Mouse (Mus musculus) limb, embryonic 13.5 days (tissue): Measurements from ENCODE around the gene Aldh3a2. TPM values are rescaled to one million over a fixed set of nuclear protein-coding genes. Genes with fewer than 3 reads are reported as not detected.
"Not testable (repeated sequence)": the region's sequence is repeated elsewhere in the genome, so short reads cannot be mapped to it uniquely, and the experiment has no call there.

Experiments
- ATAC-seq: fragments of 200-750 bp; cut with Nextera tagmentation; 2 replicates; pipeline ENCODE4 v1.8.0; 2017; ENCODE audit warnings: low read depth, moderate number of reproducible peaks, moderate TSS enrichment; ENCODE audit not compliant: low FRiP score
- H3K27ac ChIP-seq: fragments of 300-500 bp; sonication (generic); 2 replicates; pipeline ENCODE4 v1.5.1; 2015; ENCODE audit warnings: inconsistent platforms, mild to moderate bottlenecking, moderate library complexity
- H3K27me3 ChIP-seq: fragments of 300-500 bp; sonication (generic); 2 replicates; pipeline ENCODE4 v1.6.1; 2015; ENCODE audit warnings: mild to moderate bottlenecking, inconsistent platforms
- H3K36me3 ChIP-seq: fragments of 300-500 bp; sonication (generic); 2 replicates; pipeline ENCODE4 v1.6.1; 2015; ENCODE audit warnings: inconsistent platforms, mild to moderate bottlenecking, moderate library complexity
- H3K4me1 ChIP-seq: fragments of 300-500 bp; sonication (generic); 2 replicates; pipeline ENCODE4 v1.6.1; 2015; ENCODE audit warnings: inconsistent platforms
- H3K4me2 ChIP-seq: fragments of 300-500 bp; sonication (generic); replicated peaks from 2 replicates; pipeline ENCODE4 v1.6.1; 2015; ENCODE audit warnings: inconsistent platforms, mild to moderate bottlenecking, moderate library complexity
- H3K4me3 ChIP-seq: fragments of 300-500 bp; sonication (generic); 2 replicates; pipeline ENCODE4 v1.5.1; 2015; ENCODE audit warnings: moderate library complexity, mild to moderate bottlenecking, inconsistent platforms
- H3K9ac ChIP-seq: fragments of 300-500 bp; sonication (generic); 2 replicates; pipeline ENCODE4 v1.6.1; 2015; ENCODE audit warnings: mild to moderate bottlenecking, inconsistent platforms
- H3K9me3 ChIP-seq: fragments of 300-500 bp; sonication (generic); 2 replicates; pipeline ENCODE4 v1.6.1; 2016; ENCODE audit warnings: inconsistent platforms
- WGBS: fragments of 180-500 bp; shearing (Covaris S2); methylation state at CpG from one replicate; pipeline ENCODE4 v1.1.7; 2015; 5-methylcytosine and 5-hydroxymethylcytosine counted together
- polyA plus RNA-seq: library from polyadenylated mRNA; unstranded; fragments of >200 nt; fragmentation: Nextera tagmentation; extraction: Ambion mirVana; gene quantifications from 2 replicates; pipeline ENCODE4 v1.2.1, GENCODE M21; 2015

The Aldh3a2 gene
- polyA plus RNA-seq, 1 experiment from 2014 or later = 26.7 TPM

- H3K27me3 ChIP-seq = no peaks in the 10 kb centered on the region
- WGBS = 41% methylated on average over 3 of the region's 3 CpGs
- peak overlapping the region; percentile 19; the same call in 1 of the 2 replicates for H3K4me2 ChIP-seq
- H3K9ac ChIP-seq = no peak overlapping the region
- peaks cover 17% of the 10 kb centered on the region for H3K4me1 ChIP-seq
- no peak for ATAC-seq
- H3K4me3 ChIP-seq = no peak overlapping the region
- H3K36me3 ChIP-seq = no peaks in the 10 kb centered on the region
- 0 out of 2 replicates have a peak, but pooled peaks cover 7% of the 10 kb centered on the region for H3K9me3 ChIP-seq
- H3K27ac ChIP-seq = peak overlapping the region; percentile 35; the same call in 1 of the 2 replicates
Observed at GRCm38 (mm10) chr11:61180361-61180760, 86.9 kb downstream of the Aldh3a2 start.

- H3K4me3 ChIP-seq = no peak overlapping the region
- no peak overlapping the region for H3K27ac ChIP-seq
- no peak overlapping the region for H3K4me2 ChIP-seq
- no peak overlapping the region for H3K9ac ChIP-seq
- peaks cover 5% of the 10 kb centered on the region; the same call in 1 of the 2 replicates for H3K36me3 ChIP-seq
- WGBS = 82% methylated on average over 1 of the region's 1 CpGs
- H3K4me1 ChIP-seq = peaks cover 40% of the 10 kb centered on the region
- no peak for ATAC-seq
- no peaks in the 10 kb centered on the region for H3K9me3 ChIP-seq
- H3K27me3 ChIP-seq = no peaks in the 10 kb centered on the region
Observed at GRCm38 (mm10) chr11:61176321-61176720, 90.9 kb downstream of the Aldh3a2 start.

GRCm38 (mm10) chr11:61175778-61176177 is 91.5 kb downstream of the Aldh3a2 start:
- Histone ChIP-seq H3K4me3 (no peak overlapping the region), H3K27ac (no peak overlapping the region)
- WGBS = 76% methylated on average over 5 of the region's 5 CpGs

GRCm38 (mm10) chr11:61174821-61175658 is 92.2 kb downstream of the Aldh3a2 start, which contains the start of gene Usp22:
TSS of gene Usp22 (minus strand) at chr11:61175055.
- peak within 1 kb of the TSS; percentile 95 for H3K27ac ChIP-seq
- ATAC-seq = peak; percentile 98
- H3K9me3 ChIP-seq = no peaks in the 10 kb centered on the region
- under 1% methylated on average over 69 of the region's 69 CpGs for WGBS
- peaks cover 5% of the 10 kb centered on the region; the same call in 1 of the 2 replicates for H3K36me3 ChIP-seq
- peak within 1 kb of the TSS; percentile 71 for H3K4me2 ChIP-seq
- peaks cover 41% of the 10 kb centered on the region for H3K4me1 ChIP-seq
- no peaks in the 10 kb centered on the region for H3K27me3 ChIP-seq
- H3K9ac ChIP-seq = peak within 1 kb of the TSS; percentile 96
- H3K4me3 ChIP-seq = peak within 1 kb of the TSS; percentile 99

More at GRCm38 (mm10) chr11:61175778-61176177, 91.5 kb downstream of the Aldh3a2 start:
- Histone ChIP-seq H3K9me3 (no peaks in the 10 kb centered on the region), H3K27me3 (no peaks in the 10 kb centered on the region), H3K4me1 (peaks cover 41% of the 10 kb centered on the region), H3K4me2 (peak overlapping the region; percentile 55), H3K9ac (no peak overlapping the region), H3K36me3 (peaks cover 5% of the 10 kb centered on the region; the same call in 1 of the 2 replicates)
- no peak for ATAC-seq

- ATAC-seq = peak; percentile 16
- Histone ChIP-seq H3K27ac (peak overlapping the region; percentile 95), H3K4me1 (peaks cover 35% of the 10 kb centered on the region), H3K4me2 (peak overlapping the region; percentile 71), H3K27me3 (no peaks in the 10 kb centered on the region), H3K9ac (peak overlapping the region; percentile 96), H3K36me3 (peaks cover 5% of the 10 kb centered on the region; the same call in 1 of the 2 replicates), H3K9me3 (no peaks in the 10 kb centered on the region), H3K4me3 (peak overlapping the region; percentile 99)
- WGBS = under 1% methylated on average over 28 of the region's 28 CpGs
Observed at GRCm38 (mm10) chr11:61174291-61174820, 92.9 kb downstream of the Aldh3a2 start.

- Histone ChIP-seq H3K9ac (peak overlapping the region; percentile 96), H3K4me1 (peaks cover 35% of the 10 kb centered on the region), H3K4me3 (peak overlapping the region; percentile 99), H3K4me2 (peak overlapping the region; percentile 71)
- not testable (repeated sequence) for ATAC-seq, H3K36me3 ChIP-seq, H3K27me3 ChIP-seq, H3K9me3 ChIP-seq, H3K27ac ChIP-seq
- 38% methylated on average over 15 of the region's 15 CpGs for WGBS
Observed at GRCm38 (mm10) chr11:61173477-61173876, 93.8 kb downstream of the Aldh3a2 start.

Other genes starting within 250 kb of the Aldh3a2 start
- gene Kcnj12, start 244.9 kb downstream of the Aldh3a2 start, polyA plus RNA-seq = 0.14 and 0.15 TPM in 2 replicates
- gene Tnfrsf13b, start 140.7 kb downstream of the Aldh3a2 start, polyA plus RNA-seq = 1.2 and 1.7 TPM in 2 replicates
- 173 and 184 TPM in 2 replicates for gene Usp22, start 92.4 kb downstream of the Aldh3a2 start, polyA plus RNA-seq
- 0.36 and 0.43 TPM in 2 replicates for gene Aldh3a1, start 59.9 kb downstream of the Aldh3a2 start, polyA plus RNA-seq
- gene Slc47a2, start 75.4 kb upstream of the Aldh3a2 start, polyA plus RNA-seq = 0.06 TPM in 1 of 2 replicates, not detected in the other
- 0.36 and 0.50 TPM in 2 replicates for gene Slc47a1, start 110.9 kb upstream of the Aldh3a2 start, polyA plus RNA-seq
- 0.60 and 0.61 TPM in 2 replicates for gene Rnf112, start 186.7 kb upstream of the Aldh3a2 start, polyA plus RNA-seq
- 319 TPM in 2 replicates for gene Mfap4, start 218.0 kb upstream of the Aldh3a2 start, polyA plus RNA-seq
- gene Mapk7, start 226.9 kb upstream of the Aldh3a2 start, polyA plus RNA-seq = 87.3 and 87.8 TPM in 2 replicates
- 31.9 and 32.6 TPM in 2 replicates for gene B9d1, start 237.7 kb upstream of the Aldh3a2 start, polyA plus RNA-seq